Mouse (Mus musculus): Measurements from ENCODE around the gene Ap3b1. TPM values are rescaled to one million over a fixed set of nuclear protein-coding genes. Genes with fewer than 3 reads are reported as not detected.

Gene Ap3b1
- polyA plus RNA-seq, 1 experiment from 2014 or later = 41.3 TPM

DNA sequence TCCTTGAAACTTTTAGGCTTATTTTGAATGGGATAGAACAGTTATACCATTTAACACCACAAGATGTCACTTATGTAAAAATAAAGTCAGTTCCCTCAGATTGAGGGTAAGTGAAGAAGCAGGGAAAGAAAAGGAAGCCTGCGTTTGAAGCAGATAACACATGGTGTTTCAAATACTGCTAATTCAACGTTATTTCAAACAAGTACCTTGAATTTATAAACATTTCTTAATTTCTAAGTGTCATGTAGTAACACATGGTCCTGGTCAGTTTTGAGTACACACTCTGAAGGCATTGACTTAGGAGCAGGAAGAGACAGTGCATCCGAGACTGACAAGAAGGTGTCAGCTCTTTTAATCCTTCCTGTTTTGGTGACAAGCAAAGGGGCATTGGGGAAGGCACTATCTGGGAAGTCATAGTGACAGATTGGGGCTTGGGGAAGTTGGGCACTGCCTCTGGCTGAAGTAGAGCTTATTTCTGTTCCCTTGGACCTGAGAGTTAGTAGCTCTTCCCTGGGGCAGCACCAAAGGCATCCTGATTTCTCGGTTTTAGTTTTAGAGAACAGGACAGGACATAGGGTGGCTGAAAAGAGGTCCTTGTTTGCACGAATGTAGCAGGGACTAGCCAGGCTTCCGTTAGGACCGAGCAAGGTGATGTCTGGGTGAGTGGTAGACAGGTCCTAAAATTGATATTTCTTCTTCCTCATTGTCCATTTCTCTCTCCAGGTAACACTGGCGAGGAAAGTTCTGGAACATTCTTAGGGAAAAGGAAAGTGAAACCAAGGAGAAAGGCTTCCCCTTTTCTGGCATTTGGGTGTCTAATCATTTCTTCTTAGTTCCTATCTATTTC, 23.3 kb downstream of the Ap3b1 start:
- no peak overlapping the region for H3K9ac ChIP-seq (ENCODE audit: low read length)
- DNase-seq (ENCODE audit: low spot score) (no peak), ATAC-seq (replicated peaks; ENCODE audit: low FRiP score) (no peak)
- no peaks in the 10 kb centered on the region for H3K27me3 ChIP-seq (ENCODE audit: control insufficient read depth, insufficient read depth, low read length)
- H3K9me3 ChIP-seq (ENCODE audit: control insufficient read depth, low read length) = no peaks in the 10 kb centered on the region
- H3K27ac ChIP-seq (ENCODE audit: low read depth, low read length) = no peak overlapping the region
- no peaks in the 10 kb centered on the region for H3K36me3 ChIP-seq (ENCODE audit: control insufficient read depth, insufficient read depth, low read length)
- H3K4me2 ChIP-seq (ENCODE audit: low read depth, low read length, severe bottlenecking) = no peak overlapping the region
- H3K4me1 ChIP-seq (replicated peaks; ENCODE audit: control insufficient read depth, insufficient read depth, low read length) = no peaks in the 10 kb centered on the region
- H3K4me3 ChIP-seq (ENCODE audit: low read depth, low read length) = no peak overlapping the region
- 79% methylated on average over 8 of the region's 8 CpGs for WGBS

DNA sequence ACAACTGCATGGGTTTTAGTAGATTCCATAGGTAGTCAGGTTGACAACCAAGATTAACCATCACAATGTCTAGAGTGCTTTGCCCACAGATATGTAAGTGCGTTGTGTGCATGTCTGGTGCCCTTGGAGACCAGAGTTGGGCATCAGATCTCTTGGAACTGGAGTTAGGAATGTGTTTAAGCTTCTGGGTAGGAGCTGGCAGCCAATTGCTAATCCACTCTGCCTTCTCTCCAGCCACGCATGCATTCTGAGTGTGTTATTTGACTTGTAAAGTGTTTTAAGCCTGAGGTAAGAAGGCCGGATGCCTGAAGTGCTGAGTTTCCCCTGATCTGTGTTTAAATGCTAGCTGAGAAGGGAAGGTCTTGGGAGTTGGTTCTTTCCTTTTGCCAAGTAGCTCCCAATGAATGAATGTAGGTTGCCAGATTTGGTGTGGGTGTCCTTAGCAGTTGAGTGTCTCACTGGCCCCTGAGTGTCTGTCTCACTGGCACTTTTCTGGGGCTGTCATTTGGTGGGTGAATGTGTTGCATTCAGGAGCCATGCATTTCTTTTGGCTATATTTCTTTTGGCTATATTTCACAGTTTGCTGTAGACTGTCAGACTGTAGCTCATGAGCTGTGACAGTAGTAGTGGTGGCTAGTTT, 26.3 kb downstream of the Ap3b1 start:
- DNase-seq (ENCODE audit: low spot score) (no peak), ATAC-seq (replicated peaks; ENCODE audit: low FRiP score) (no peak)
- WGBS = 90% methylated on average over 3 of the region's 3 CpGs

GRCm38 (mm10) chr13:94388566-94388965, 29.8 kb downstream of the Ap3b1 start:
- Histone ChIP-seq H3K4me3 (ENCODE audit: low read depth, low read length) (no peak overlapping the region), H3K4me1 (replicated peaks; ENCODE audit: control insufficient read depth, insufficient read depth, low read length) (no peaks in the 10 kb centered on the region), H3K27ac (ENCODE audit: low read depth, low read length) (no peak overlapping the region), H3K27me3 (ENCODE audit: control insufficient read depth, insufficient read depth, low read length) (no peaks in the 10 kb centered on the region), H3K4me2 (ENCODE audit: low read depth, low read length, severe bottlenecking) (no peak overlapping the region), H3K9me3 (ENCODE audit: control insufficient read depth, low read length) (no peaks in the 10 kb centered on the region), H3K9ac (ENCODE audit: low read length) (no peak overlapping the region), H3K36me3 (ENCODE audit: control insufficient read depth, insufficient read depth, low read length) (no peaks in the 10 kb centered on the region; the same call in 1 of the 2 replicates)
- DNase-seq (ENCODE audit: low spot score) (no peak), ATAC-seq (replicated peaks; ENCODE audit: low FRiP score) (no peak)
- 96% methylated on average over 3 of the region's 3 CpGs for WGBS

More for the DNA sequence above, 26.3 kb downstream of the Ap3b1 start:
- Histone ChIP-seq H3K4me3 (ENCODE audit: low read depth, low read length) (no peak overlapping the region), H3K9ac (ENCODE audit: low read length) (no peak overlapping the region), H3K27me3 (ENCODE audit: control insufficient read depth, insufficient read depth, low read length) (no peaks in the 10 kb centered on the region), H3K4me2 (ENCODE audit: low read depth, low read length, severe bottlenecking) (no peak overlapping the region), H3K36me3 (ENCODE audit: control insufficient read depth, insufficient read depth, low read length) (no peaks in the 10 kb centered on the region), H3K4me1 (replicated peaks; ENCODE audit: control insufficient read depth, insufficient read depth, low read length) (no peaks in the 10 kb centered on the region), H3K27ac (ENCODE audit: low read depth, low read length) (no peak overlapping the region), H3K9me3 (ENCODE audit: control insufficient read depth, low read length) (no peaks in the 10 kb centered on the region)

- ATAC-seq (replicated peaks; ENCODE audit: low FRiP score) (no peak), DNase-seq (ENCODE audit: low spot score) (no peak)
- 95% methylated on average over 2 of the region's 2 CpGs for WGBS
- Histone ChIP-seq H3K27ac (ENCODE audit: low read depth, low read length) (no peak overlapping the region), H3K9me3 (ENCODE audit: control insufficient read depth, low read length) (no peaks in the 10 kb centered on the region), H3K36me3 (ENCODE audit: control insufficient read depth, insufficient read depth, low read length) (no peaks in the 10 kb centered on the region; the same call in 1 of the 2 replicates), H3K27me3 (ENCODE audit: control insufficient read depth, insufficient read depth, low read length) (no peaks in the 10 kb centered on the region), H3K9ac (ENCODE audit: low read length) (no peak overlapping the region), H3K4me3 (ENCODE audit: low read depth, low read length) (no peak overlapping the region), H3K4me1 (replicated peaks; ENCODE audit: control insufficient read depth, insufficient read depth, low read length) (no peaks in the 10 kb centered on the region), H3K4me2 (ENCODE audit: low read depth, low read length, severe bottlenecking) (no peak overlapping the region)
These were observed 30.8 kb downstream of the Ap3b1 start for GRCm38 (mm10) chr13:94389541-94389940.

- no peak for DNase-seq (ENCODE audit: low spot score)
- no peak overlapping the region for H3K9ac ChIP-seq (ENCODE audit: low read length)
- no peak overlapping the region for H3K4me2 ChIP-seq (ENCODE audit: low read depth, low read length, severe bottlenecking)
- H3K4me3 ChIP-seq (ENCODE audit: low read depth, low read length) = no peak overlapping the region
- 91% methylated on average over 5 of the region's 5 CpGs for WGBS
- H3K9me3 ChIP-seq (ENCODE audit: control insufficient read depth, low read length) = no peaks in the 10 kb centered on the region
- H3K4me1 ChIP-seq (replicated peaks; ENCODE audit: control insufficient read depth, insufficient read depth, low read length) = no peaks in the 10 kb centered on the region
- no peak for ATAC-seq (replicated peaks; ENCODE audit: low FRiP score)
- H3K36me3 ChIP-seq (ENCODE audit: control insufficient read depth, insufficient read depth, low read length) = no peaks in the 10 kb centered on the region; the same call in 1 of the 2 replicates
- no peaks in the 10 kb centered on the region for H3K27me3 ChIP-seq (ENCODE audit: control insufficient read depth, insufficient read depth, low read length)
- H3K27ac ChIP-seq (ENCODE audit: low read depth, low read length) = no peak overlapping the region
These were observed 33.5 kb downstream of the Ap3b1 start for GRCm38 (mm10) chr13:94392282-94392681.

GRCm38 (mm10) chr13:94394486-94394885, 35.7 kb downstream of the Ap3b1 start:
- Histone ChIP-seq H3K9ac (ENCODE audit: low read length) (no peak overlapping the region), H3K27ac (ENCODE audit: low read depth, low read length) (no peak overlapping the region), H3K4me1 (replicated peaks; ENCODE audit: control insufficient read depth, insufficient read depth, low read length) (no peaks in the 10 kb centered on the region), H3K27me3 (ENCODE audit: control insufficient read depth, insufficient read depth, low read length) (no peaks in the 10 kb centered on the region), H3K9me3 (ENCODE audit: control insufficient read depth, low read length) (no peaks in the 10 kb centered on the region), H3K36me3 (ENCODE audit: control insufficient read depth, insufficient read depth, low read length) (no peaks in the 10 kb centered on the region; the same call in 1 of the 2 replicates), H3K4me3 (ENCODE audit: low read depth, low read length) (no peak overlapping the region), H3K4me2 (ENCODE audit: low read depth, low read length, severe bottlenecking) (no peak overlapping the region)
- DNase-seq (ENCODE audit: low spot score) (no peak), ATAC-seq (replicated peaks; ENCODE audit: low FRiP score) (no peak)
- 84% methylated on average over 9 of the region's 9 CpGs for WGBS

GRCm38 (mm10) chr13:94395763-94396162, 37.0 kb downstream of the Ap3b1 start:
- H3K36me3 ChIP-seq (ENCODE audit: control insufficient read depth, insufficient read depth, low read length) = no peaks in the 10 kb centered on the region; the same call in 1 of the 2 replicates
- H3K4me3 ChIP-seq (ENCODE audit: low read depth, low read length) = no peak overlapping the region
- no peak for ATAC-seq (replicated peaks; ENCODE audit: low FRiP score)

DNA sequence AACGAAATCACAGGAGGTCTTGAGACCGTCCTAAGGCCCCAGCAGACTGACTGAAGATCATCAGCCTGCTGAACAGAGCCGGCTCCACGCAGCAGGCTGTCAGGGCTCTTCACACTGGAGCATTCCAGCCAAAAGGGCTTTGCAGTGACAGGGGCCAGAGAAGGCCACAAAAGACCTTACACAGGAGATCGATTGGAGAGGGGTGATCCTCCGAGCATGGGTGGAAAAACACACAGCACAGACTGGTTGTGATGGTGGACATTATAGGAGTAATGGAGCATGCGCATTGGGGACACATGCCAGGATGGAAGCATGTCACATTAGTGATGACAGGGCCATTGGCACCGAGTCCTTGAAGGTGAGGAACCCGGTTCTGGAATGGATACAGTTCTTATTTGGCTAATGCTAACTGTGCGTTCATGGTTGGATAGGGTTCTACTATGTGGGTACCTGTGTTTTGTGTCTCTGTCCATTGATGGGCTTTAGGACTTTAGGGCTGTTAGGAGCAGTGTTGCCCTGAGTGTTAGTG, 37.7 kb downstream of the Ap3b1 start:
- no peaks in the 10 kb centered on the region for H3K27me3 ChIP-seq (ENCODE audit: control insufficient read depth, insufficient read depth, low read length)
- no peak overlapping the region for H3K27ac ChIP-seq (ENCODE audit: low read depth, low read length)
- H3K9me3 ChIP-seq (ENCODE audit: control insufficient read depth, low read length) = no peaks in the 10 kb centered on the region
- ATAC-seq (replicated peaks; ENCODE audit: low FRiP score) (no peak), DNase-seq (ENCODE audit: low spot score) (no peak)
- no peaks in the 10 kb centered on the region; the same call in 1 of the 2 replicates for H3K36me3 ChIP-seq (ENCODE audit: control insufficient read depth, insufficient read depth, low read length)
- H3K4me1 ChIP-seq (replicated peaks; ENCODE audit: control insufficient read depth, insufficient read depth, low read length) = no peaks in the 10 kb centered on the region
- H3K4me3 ChIP-seq (ENCODE audit: low read depth, low read length) = no peak overlapping the region
- H3K9ac ChIP-seq (ENCODE audit: low read length) = no peak overlapping the region
- WGBS = 92% methylated on average over 10 of the region's 10 CpGs
- no peak overlapping the region for H3K4me2 ChIP-seq (ENCODE audit: low read depth, low read length, severe bottlenecking)

More at GRCm38 (mm10) chr13:94395763-94396162, 37.0 kb downstream of the Ap3b1 start:
- Histone ChIP-seq H3K4me2 (ENCODE audit: low read depth, low read length, severe bottlenecking) (no peak overlapping the region), H3K27me3 (ENCODE audit: control insufficient read depth, insufficient read depth, low read length) (no peaks in the 10 kb centered on the region), H3K27ac (ENCODE audit: low read depth, low read length) (no peak overlapping the region), H3K9ac (ENCODE audit: low read length) (no peak overlapping the region), H3K4me1 (replicated peaks; ENCODE audit: control insufficient read depth, insufficient read depth, low read length) (no peaks in the 10 kb centered on the region), H3K9me3 (ENCODE audit: control insufficient read depth, low read length) (no peaks in the 10 kb centered on the region)
- 86% methylated on average over 8 of the region's 8 CpGs for WGBS
- no peak for DNase-seq (ENCODE audit: low spot score)
